Mouse (Mus musculus): ENCODE results near the gene Lcn9.
"Not testable (repeated sequence)": the region's sequence is repeated elsewhere in the genome, so short reads cannot be mapped to it uniquely, and the experiment has no call there.

The Lcn9 gene

DNA sequence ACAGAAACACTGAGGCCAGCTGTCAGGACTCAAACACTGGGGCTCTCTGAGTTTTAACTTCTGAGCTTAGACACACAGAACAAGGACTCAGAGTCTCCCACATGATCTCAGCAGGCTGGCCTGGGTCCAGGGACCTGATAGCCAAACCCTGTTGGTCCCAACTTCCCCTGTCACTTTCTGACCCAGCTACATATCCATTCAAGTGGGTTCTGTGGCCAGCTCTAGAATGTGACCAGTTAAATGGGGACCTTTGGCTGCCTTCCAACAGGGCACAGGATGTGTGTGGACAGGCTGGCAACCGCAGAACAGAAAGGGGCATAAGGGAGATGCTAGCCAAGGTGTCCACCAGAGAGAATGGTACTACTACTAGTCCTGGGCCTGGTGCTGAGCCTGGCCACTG is at the start of gene Lcn9:
TSS of gene Lcn9 (plus strand) at position 348 of the 400 bp plus-strand sequence.
- no peak for DNase-seq (ENCODE audit: low read depth, low spot score)

DNA sequence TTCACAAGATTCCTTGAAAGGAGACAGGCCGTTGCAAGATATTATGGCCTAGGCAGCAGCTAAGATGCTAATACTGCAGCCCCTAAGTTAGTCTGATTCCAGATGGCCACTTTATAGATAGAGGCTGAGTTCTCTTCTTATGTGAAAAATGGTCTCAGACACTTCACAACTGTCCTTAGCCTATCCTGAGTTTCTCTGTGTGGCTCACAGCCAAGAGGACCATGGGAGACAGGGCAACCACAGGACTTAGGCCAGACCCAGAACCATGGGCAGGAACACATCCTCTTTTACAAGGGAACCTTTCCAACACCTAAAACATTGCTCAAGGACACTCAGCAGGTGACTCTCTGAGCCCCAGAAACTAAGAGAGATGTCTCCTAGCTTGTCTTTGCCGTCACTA is 49.4 kb upstream of the Lcn9 start:
- DNase-seq (ENCODE audit: low read depth, low spot score) = no peak

DNA sequence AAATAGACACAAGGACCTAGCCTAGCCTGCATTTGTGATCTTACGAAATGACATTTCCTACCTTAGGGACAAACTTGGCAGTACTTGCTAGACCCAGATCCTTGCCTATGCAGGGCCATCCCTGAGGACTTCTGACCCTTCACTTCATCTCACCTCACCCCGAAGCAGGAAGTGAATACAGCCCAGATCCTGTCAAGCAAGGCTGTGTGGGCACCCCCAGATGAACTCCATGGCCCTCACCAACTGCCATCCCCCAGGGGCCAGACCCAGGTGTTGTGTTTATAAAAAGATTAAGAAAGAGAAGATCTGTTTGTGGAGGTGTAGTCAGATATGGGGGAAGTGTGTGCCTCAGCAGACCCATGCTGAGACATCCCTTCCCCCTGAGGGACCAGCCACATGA is 48.3 kb upstream of the Lcn9 start:
- DNase-seq (ENCODE audit: low read depth, low spot score) = no peak

DNA sequence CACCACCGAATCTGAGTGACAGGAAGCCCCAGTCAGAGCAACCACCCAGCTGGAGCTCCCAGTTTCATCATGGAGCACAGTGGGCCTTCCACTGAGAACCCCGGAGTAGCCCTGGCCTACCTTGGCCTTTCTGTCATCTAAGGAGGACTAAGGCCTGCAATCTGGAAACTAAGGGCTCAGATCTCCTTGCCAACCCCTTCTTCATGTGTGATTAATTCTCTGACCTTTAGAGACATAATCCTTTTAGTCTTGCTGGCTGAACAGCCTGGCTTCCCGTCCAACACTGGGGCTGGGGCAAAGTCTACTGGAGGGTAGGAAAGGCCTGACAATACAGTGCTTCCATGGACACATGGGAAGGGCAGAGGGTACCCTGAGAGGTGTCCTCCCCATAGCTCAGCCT is 47.0 kb upstream of the Lcn9 start:
- no peak for DNase-seq (ENCODE audit: low read depth, low spot score)

DNA sequence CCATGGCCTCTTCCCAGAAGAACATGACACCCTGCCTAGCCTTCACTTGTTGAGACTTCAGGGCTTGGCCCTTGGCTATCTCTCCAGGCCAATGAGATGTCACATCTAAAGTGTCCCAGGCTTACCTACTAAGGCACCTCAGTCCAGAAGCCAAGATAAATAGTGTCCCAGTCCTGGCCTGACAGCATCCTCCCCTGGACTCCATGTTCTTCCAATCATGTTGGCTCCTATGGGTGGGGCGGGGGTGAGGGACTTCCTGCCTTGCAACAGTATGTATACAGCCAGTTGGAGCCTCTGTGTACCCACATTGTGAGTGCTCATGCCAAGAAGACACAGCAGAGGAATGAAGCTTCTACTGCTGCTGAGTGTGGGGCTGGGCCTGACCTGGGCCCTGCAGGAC is 46.2 kb upstream of the Lcn9 start, which contains the start of gene Lcn11:
TSS of gene Lcn11 (plus strand) at position 301 of the 400 bp plus-strand sequence.
- no peak for DNase-seq (ENCODE audit: low read depth, low spot score)

DNA sequence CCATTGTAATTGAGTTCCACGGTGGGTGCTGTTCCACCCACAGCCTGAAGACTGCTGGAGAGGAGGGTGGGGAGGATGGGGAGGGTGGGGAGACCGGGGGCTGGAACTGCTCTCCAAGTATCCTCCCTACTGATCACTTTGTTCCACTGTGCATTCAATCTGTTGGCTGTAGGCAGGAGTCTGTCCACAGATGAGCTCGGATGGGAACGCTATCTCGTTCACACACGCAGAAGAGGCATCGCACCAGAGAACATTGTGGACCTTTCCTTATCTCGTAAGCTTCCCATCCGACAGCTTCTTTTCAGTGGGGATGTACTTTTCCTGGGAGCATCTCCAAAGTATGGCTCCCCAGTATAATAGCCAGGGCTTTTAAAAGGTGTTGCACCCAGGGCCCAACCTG is 43.9 kb upstream of the Lcn9 start:
- no peak for DNase-seq (ENCODE audit: low read depth, low spot score)

DNA sequence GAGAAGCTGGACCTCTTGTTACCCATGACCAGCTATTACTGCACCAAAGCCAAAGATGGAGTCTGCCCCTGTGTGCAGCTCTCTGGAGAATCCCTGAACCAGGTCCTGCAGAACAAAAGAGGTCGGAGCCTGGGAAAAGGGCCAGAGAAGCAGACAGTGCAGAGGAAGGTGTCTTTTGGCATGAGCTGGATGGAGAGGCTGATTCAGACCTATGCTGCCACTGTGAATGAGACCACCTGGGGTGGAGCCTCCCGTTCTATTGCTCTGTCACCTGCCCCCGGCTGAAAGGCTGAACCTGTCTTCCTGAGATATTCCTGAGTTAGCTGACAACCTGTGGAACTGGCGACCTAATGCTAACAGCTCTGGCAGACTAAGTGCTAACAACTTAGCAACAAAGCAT is 42.0 kb upstream of the Lcn9 start:
- no peak for DNase-seq (ENCODE audit: low read depth, low spot score)

DNA sequence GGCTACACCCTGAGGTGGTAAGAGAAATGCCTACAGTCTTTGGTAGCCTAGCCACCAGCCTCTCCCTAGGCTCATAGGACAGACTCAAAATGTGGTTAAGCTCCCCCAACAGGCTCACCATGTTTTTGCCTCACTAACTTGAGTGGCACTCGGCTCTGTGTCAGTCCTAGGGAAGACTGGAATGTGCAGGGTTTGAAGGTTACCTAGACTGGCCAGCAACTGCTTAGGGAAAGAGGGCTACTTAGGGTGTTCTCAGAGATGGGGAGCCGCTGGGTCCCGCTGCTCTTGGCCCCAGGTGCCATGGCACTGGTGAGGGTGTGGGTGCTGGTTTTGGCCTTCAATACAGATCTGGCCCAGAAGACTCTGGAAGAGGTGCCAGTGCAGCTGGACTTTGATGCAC is 41.0 kb upstream of the Lcn9 start, which contains the start of gene Gm13539:
TSS of gene Gm13539 (plus strand) at position 301 of the 400 bp plus-strand sequence.
- no peak for DNase-seq (ENCODE audit: low read depth, low spot score)

DNA sequence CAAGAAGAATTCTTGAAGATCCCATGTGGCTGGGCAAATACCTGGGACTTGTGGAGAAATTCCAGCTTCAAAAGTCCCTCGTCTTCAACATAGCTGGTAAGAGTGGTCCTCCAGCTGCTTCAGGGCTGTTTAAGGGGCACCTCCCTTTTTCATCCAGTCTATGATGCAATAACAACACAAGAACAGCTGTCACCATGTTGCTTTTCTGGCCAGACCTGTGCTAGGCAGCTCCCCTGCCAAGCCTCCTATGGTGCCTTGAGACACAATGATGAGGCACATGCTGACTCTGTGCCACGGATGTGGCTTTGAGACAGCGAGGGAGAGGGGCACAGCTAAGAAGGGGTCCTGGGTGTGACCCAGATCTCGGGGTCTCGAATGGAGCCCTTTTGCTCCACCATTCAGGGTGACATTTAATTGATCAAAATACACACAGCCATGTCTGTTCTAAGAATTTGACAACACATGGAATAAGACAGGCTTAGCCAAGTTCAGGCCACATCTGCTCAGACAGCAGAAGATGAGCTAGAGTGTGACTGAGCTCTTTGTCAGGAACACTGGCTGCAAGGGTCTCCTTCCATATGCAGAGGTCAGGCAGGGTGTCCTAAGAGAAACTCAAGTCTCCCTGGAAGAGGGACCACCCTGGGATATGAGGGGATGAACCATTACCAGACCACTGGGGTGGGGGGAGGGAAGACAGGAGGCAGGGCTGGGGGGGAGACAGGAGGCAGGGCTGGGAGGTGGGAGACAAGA is 37.2 kb upstream of the Lcn9 start:
- DNase-seq (ENCODE audit: low read depth, low spot score) = no peak

DNA sequence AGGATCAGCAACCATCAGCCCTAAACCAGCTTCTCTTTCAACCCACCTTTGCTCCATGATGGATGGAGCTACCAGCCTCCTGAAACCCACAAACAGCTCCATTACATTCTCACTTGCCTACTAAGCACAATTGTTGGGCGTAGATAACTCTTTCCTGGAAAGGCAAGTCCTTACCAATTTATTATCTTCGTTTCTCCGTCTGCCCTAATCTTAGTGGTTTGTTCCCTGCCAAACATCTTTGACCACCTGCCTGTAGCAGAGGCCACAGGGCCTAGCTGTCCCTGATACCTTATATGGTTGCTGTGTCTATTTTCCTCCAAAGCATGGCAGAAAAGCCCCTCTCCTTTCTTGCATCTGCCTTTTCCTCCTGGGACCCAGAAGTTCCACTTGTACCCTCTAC is 33.9 kb upstream of the Lcn9 start:
- no peak for DNase-seq (ENCODE audit: low read depth, low spot score)

DNA sequence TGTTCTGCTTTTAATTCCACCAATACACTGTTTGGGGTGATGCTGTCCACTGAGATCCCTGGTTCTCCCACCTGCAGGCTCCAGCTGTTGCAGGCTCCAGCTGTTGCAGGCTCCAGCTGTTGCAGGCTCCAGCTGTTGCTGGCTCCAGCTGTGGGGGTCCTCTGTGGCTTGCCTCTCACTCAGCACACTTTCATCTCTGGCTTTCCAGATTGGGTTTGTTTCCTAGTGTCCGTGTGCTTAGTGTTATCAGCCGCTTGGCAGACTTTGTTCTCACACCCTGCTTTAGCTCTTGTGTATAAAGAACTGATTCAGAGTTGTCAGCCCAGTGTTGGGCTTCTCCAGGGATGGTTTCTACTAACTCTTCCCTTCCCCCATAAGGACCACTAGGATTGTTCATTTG is 25.3 kb upstream of the Lcn9 start:
- no peak for DNase-seq (ENCODE audit: low read depth, low spot score)

DNA sequence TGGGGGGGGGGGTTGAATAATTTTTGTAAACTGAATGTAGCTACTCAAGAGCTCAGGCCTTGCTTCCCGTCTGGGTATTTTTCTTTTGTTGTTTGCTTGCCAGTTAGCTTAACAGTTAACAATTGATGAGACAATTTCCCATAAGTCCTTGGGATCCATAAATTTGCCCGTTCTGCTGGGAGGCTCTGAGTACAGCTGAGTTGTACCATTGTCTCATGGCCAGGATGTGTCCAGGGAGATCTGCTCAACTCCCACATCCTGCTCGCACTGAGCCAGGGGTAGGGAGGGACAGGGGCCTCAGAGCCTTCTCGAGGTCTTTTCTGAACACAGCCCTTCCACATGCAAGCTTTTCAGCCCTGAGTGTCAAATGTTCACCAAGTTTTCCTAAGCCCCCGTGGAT is 24.9 kb upstream of the Lcn9 start:
- DNase-seq (ENCODE audit: low read depth, low spot score) = no peak

DNA sequence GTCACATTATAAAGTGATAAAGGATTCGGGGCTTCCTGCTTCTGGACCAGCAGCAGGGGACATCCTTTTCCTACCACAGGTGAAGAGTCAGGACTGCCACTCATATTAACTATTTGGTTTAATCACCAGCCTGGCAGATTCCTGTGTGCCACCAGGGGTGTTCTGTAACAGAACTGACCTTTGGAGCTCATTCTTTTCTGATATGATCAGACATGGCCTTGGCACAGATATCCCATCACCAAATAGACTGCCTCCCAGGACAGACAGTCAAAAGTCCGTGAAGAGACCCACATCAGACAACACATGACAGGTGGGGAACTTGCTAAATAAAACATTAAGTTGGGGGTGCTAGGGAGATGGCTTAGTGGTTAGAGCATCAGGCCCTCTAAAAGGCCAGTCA is 11.2 kb upstream of the Lcn9 start:
- no peak for DNase-seq (ENCODE audit: low read depth, low spot score)

DNA sequence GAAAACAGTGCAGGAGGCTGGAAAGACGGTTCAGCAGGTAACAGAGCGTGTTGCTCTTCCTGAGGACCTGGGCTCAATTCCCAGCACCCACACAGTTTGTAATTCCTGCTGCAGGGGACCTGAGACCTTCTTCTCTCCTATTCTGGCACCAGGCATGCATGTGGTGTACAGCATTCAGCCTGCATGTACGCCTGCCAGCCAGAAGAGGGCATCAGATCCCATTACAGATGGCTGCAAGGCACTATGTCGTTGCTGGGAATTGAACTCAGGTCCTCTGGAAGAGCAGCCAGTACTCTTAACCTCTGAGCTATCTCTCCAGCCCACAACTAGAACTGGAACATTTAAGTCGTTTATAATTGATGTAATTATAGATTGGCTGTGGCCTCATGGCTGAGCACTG is 9.6 kb upstream of the Lcn9 start:
- DNase-seq (ENCODE audit: low read depth, low spot score) = no peak

DNA sequence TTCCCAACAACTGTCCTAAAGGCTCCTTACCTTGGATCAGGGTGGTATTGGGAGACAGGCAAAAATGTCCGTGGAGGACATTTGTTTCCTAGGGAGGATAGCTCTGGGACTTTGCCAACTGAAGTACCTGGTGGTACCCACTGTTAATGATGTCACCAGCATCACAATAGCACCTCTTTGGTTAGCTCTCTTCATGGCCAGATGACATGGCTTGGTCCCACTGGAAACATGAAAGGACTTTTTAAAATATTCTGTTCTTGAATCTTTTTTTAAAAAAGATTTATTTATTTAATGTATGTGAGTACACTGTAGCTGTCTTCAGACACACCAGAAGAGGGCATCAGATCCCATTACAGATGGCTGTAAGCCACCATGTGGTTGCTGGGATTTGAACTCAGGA is 7.2 kb upstream of the Lcn9 start, which contains the start of gene Glt6d1:
TSS of gene Glt6d1 (minus strand) at position 101 of the 400 bp plus-strand sequence.
- not testable (repeated sequence) for DNase-seq (ENCODE audit: low read depth, low spot score)

DNA sequence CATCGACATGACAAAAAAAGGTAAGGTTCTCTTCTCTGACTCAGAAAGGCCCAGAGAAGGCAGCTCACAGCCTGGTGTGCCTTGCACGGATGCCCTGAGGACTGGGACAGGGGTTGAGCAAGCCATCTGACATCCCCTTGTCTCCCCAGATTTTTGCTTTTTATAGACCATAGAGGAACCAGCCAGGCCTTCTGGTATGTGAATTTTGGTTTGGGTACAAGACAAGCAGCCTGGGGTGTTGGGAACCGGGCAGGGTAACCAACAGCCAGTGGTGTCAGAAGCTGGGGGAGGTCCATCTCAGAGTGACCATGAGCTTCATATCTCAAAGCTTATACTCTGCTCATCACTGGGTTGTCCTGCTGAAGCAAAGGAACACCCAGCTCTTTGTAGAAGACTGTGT is 1.8 kb downstream of the Lcn9 start:
- no peak for DNase-seq (ENCODE audit: low read depth, low spot score)

DNA sequence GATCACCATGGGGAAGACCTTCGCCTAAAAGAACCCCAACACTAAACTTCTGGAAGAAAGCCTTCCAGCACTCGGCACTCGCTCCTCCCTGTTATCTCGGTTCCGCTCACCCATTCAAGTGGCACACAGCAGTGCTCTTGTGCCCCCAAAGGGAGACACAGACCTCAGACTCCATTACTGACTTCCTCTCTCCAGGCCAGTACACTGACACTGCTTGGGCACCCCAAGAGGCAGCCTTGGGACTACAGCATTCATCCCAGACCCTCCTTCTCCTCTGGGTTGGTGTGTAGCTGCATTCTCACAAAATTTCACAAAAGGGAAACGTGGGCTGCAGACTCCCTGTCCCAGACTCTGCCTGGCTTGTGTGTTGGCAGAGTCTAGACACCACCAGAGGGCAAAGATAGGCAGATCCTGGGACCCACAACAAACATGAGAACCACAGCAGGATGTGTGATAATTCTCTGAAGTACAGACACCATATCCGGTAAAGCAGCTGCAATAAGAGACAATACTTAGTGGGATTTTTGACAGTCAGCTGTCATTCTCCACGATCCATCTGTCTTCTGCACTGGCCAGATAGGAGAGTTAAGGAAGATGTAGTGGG is 5.5 kb downstream of the Lcn9 start:
- DNase-seq (ENCODE audit: low read depth, low spot score) = no peak

DNA sequence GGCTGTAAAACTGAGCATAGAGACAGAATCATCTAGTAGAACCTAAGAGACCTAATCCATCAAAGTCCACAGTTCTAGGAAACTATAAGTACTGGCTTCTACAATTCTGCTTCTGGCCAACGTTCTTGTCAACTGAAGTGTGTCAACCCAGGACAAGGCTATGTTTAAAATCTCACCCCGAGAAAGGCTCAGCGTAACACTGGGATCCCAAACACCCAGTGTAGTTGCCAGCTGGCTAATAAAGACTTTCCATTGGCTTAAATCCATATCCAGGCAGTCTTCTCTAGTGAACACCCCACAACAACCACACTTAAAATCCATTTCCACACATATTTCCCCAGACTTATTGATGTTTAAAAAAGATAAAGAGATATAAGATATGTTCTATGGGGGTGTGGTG is 7.8 kb downstream of the Lcn9 start:
- DNase-seq (ENCODE audit: low read depth, low spot score) = no peak

DNA sequence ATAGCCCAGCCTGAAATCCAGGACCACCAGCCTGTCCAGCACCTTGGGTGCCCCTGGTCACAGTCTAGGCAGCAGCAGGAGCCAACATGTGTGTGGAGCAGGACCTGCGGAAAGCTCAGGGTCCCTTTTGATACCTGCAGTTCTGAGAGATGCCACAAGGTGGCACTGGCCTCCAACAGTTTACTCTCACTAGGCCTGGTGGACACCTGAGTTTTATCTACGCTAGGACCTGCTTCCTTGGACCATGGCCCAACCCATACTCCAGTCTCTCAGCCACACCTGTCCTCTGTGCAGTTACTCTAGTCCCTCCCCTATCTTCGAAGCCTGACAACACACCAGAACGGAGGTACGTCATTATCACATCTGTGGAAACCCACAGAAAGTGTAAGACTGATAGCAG is 13.3 kb downstream of the Lcn9 start:
- DNase-seq (ENCODE audit: low read depth, low spot score) = peak; percentile 61

DNA sequence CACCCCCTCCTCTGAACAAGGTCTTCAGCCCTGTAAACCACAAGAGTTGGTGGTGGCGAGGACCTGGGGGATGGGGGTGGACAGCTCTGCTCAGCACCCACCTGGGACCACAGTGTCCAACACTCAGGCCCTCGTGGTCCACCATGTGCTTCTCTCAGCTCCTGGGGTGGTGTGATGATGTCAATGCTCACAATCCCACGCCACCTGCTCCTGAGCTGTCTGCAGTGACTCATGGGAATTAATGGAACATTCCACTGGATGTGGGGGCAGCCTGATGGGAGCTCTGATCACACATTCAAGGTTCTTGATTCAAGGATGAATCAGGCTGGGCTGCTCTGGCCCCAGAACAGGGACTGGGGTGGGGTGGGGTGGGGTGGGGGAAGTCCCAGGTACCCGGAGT is 19.2 kb downstream of the Lcn9 start:
- DNase-seq (ENCODE audit: low read depth, low spot score) = no peak

DNA sequence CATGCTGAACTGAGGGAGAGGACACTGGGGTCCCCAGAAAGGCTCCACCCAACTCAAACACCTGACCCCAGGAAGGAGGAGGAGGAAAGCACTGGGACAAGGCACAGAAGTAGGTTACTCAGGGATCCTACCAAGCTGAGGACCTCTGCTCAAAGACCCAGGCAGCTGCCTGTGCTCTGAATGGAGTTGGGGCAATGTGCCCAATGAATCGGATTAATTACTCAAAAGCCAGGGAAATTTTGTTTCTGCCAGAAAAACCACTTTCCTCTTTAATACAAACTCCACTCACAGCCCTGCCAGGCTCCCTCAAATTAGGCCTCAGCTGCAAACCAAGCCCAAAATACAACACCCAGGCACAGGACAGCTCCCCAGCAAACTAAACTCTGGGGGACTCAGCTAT is 19.8 kb downstream of the Lcn9 start:
- DNase-seq (ENCODE audit: low read depth, low spot score) = no peak

DNA sequence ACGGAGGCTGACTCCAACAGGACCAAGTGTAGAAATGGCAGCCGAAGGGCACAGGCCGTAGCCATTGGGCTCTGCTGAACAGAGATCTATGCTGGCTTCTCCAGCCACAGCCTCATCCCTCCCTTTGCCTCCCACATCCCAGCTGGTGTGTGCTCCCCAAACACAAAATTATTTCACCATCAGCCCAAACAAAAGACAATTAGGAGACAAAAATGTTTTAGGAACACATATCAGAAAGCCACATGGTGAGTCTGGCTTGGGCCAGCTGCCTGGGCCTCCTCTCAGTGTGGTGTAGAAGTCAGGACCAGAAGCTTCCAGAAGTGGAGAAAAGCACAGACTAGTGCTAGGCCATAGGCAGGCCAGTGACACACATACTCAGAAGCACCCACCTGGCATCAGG is 21.1 kb downstream of the Lcn9 start:
- DNase-seq (ENCODE audit: low read depth, low spot score) = no peak

DNA sequence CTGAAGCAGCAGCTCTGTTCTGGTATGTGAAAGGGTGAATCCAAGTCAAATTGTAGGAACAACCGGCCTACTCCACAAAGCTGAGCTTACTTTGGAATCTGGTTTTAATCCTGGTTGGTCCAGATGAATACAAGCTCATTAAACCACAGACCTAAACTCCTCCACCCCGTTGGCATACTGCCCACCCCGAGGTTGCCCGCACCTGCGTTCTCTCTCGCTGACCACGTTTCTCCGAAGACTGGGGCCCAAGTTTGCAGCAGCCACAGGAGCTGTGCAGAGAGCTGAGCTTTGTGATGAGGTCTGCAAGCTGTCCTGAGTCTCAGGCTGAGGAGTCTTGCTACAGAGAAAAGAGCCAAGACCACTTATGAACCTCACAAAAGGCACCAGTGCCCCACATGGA is 23.6 kb downstream of the Lcn9 start:
- DNase-seq (ENCODE audit: low read depth, low spot score) = no peak

Measured in embryo, embryonic 11.5 days (tissue).